9 mouse cellular contexts compared by ENCODE assay signal in genomic region chr9:105693854-105694253, GRCm38 (mm10). TPM values are rescaled to one million over a fixed set of nuclear protein-coding genes. Genes with fewer than 3 reads are reported as not detected.
A peak's percentile ranks its signal among the peaks of the same experiment; 100 is the strongest.
DNase-seq lines count a peak whose midpoint lies in the region; TF ChIP-seq lines count a peak whose summit lies in the region.
"Had no signal": no experiment of that assay in that cellular context is flagged by ENCODE, and none has a peak within 500 bp of the region (broad histone marks: within the 10 kb centered on the region; RNA-seq: fewer than 3 reads in every experiment).

No protein-coding gene starts in this region.

- no peak for TF ChIP-seq POLR2A in cortical plate, adult 2 months (IDR thresholded peaks at IDR 0.05; ENCODE audit: extremely low read depth, insufficient read depth, low read length)
- TF ChIP-seq POLR2A in heart, adult 2 months (IDR thresholded peaks at IDR 0.05; ENCODE audit: insufficient read depth, low read depth, low read length), result no peak
- no peak for TF ChIP-seq POLR2A in lung, adult 2 months (IDR thresholded peaks at IDR 0.05; ENCODE audit: borderline replicate concordance, extremely low read depth, low read depth, low read length)

- H3K79me2 ChIP-seq in heart, adult 2 months (replicated peaks; ENCODE audit: control insufficient read depth, insufficient read depth, low read length), result no peaks in the 10 kb centered on the region

- no peaks in the 10 kb centered on the region for H3K36me3 ChIP-seq in heart, adult 2 months (ENCODE audit: control insufficient read depth, insufficient read depth, low read length)

- DNase-seq in 416B (ENCODE audit: low read depth) (peak; percentile 68), ZHBTc4 (ENCODE audit: low read depth, low spot score) (peak; percentile 91)
- peak; percentile 72 to 84 for DNase-seq in heart, adult 2 months
- DNase-seq in kidney, postnatal 10 days, result peak; percentile 94
- peak; percentile 82 for DNase-seq in lung, adult 2 months
- DNase-seq in retina, postnatal 7 days (ENCODE audit: low read depth, low spot score), result peak; percentile 47
- DNase-seq in urinary bladder, adult 2 months (ENCODE audit: low spot score), result peak; percentile 49

- peaks cover 5% of the 10 kb centered on the region; the same call in 1 of the 2 replicates for H3K4me1 ChIP-seq in cortical plate, adult 2 months (ENCODE audit: control insufficient read depth, insufficient read depth, low read length)
- H3K4me1 ChIP-seq in heart, adult 2 months (ENCODE audit: control insufficient read depth, insufficient read depth, low read length), result no peaks in the 10 kb centered on the region; the same call in 1 of the 2 replicates
- 0 out of 2 replicates have a peak, but pooled peaks cover 2% of the 10 kb centered on the region for H3K4me1 ChIP-seq in lung, adult 2 months (ENCODE audit: control insufficient read depth, insufficient read depth, low read length)

- TF ChIP-seq EP300 in heart, adult 2 months (IDR thresholded peaks at IDR 0.05; ENCODE audit: insufficient read depth, low read depth, low read length), result no peak

- no peak overlapping the region for H3K4me3 ChIP-seq in cortical plate, adult 2 months (ENCODE audit: insufficient read depth, low read length)
- H3K4me3 ChIP-seq in heart, adult 2 months, result no peak overlapping the region
- H3K4me3 ChIP-seq in lung, adult 2 months (replicated peaks; ENCODE audit: extremely low read depth, low read depth, low read length), result no peak overlapping the region
- H3K4me3 ChIP-seq: embryonic facial prominence, embryonic 15.5 days had no signal

- TF ChIP-seq CTCF in cortical plate, adult 2 months (IDR thresholded peaks at IDR 0.05; ENCODE audit: extremely low read depth, insufficient read depth, low read length), result peak; percentile 67
- TF ChIP-seq CTCF in heart, adult 2 months (IDR thresholded peaks at IDR 0.05), result peak; percentile 92
- peak; percentile 52 for TF ChIP-seq CTCF in lung, adult 2 months (IDR thresholded peaks at IDR 0.05; ENCODE audit: insufficient read depth, low read length)

- WGBS in heart, adult 2 months, result 3% methylated on average over 5 of the region's 5 CpGs
- WGBS in lung, adult 2 months, result 2% methylated on average over 5 of the region's 5 CpGs

- intact Hi-C loops in heart, adult 2 months (cut with DNase I), result loop anchor here (1.0 to 10.0 kb wide), 4 partner anchors 164 to 421 kb away; no protein-coding TSS in a partner anchor

- peak overlapping the region; percentile 38 for H3K27ac ChIP-seq in cortical plate, adult 2 months (ENCODE audit: insufficient read depth, low read length)
- no peak overlapping the region for H3K27ac ChIP-seq in heart, adult 2 months
- H3K27ac ChIP-seq: embryonic facial prominence, embryonic 15.5 days had no signal

- H3K27me3 ChIP-seq in heart, adult 2 months (ENCODE audit: control insufficient read depth, insufficient read depth, low read length), result no peaks in the 10 kb centered on the region
- H3K27me3 ChIP-seq: embryonic facial prominence, embryonic 15.5 days had no signal

- H3K9ac ChIP-seq in heart, adult 2 months (ENCODE audit: low read depth, low read length), result no peak overlapping the region

RNA-seq across cellular contexts. Expression of gene Pik3r4, which starts 51.1 kb away (rescaled TPM):
- 25.3 and 26.3 TPM in 2 replicates for polyA plus RNA-seq in cortical plate, adult 2 months (2012; rRNA removed)
- 10 to 100 TPM; 19.6 to 19.8 TPM for total RNA-seq in heart, adult 2 months (2021)
- 11.9 and 16.5 TPM in 2 replicates for polyA plus RNA-seq in heart, adult 2 months (2012; rRNA removed)
- polyA plus RNA-seq in lung, adult 2 months (2012; rRNA removed), result 17.1 and 18.8 TPM in 2 replicates
- 18.1 and 25.5 TPM in 2 replicates for polyA plus RNA-seq in urinary bladder, adult 2 months (2012; rRNA removed)
